Mouse (Mus musculus) heart, embryonic 14.5 days (tissue): ENCODE measurements at regions not wholly inside any gene's neighbourhood (a gene's known extent, or its start where the extent isn't known, plus 50 kb on each side); places are given as distances from the start of the nearest gene placed in this dataset.
A peak's percentile ranks its signal among the peaks of the same experiment; 100 is the strongest.

ENCODE experiments used
- ATAC-seq: fragments of 200-750 bp; cut with Nextera tagmentation; 2 replicates; pipeline ENCODE4 v1.8.0; 2017; ENCODE audit warnings: low read depth, moderate TSS enrichment; ENCODE audit not compliant: insufficient number of reproducible peaks, insufficient read depth, low FRiP score
- H3K27ac ChIP-seq, 2 experiments: fragments of 200-500 bp in 1 of 2; fragments of 300-500 bp in 1 of 2; sonication (generic) in 1 of 2; replicated peaks in 1 of 2; 2 replicates each; pipeline ENCODE4 v1.5.1; 2012 to 2014; ENCODE audit warnings: low read depth in 2 of 2, low read length in 2 of 2, control low read depth in 1 of 2, mild to moderate bottlenecking in 1 of 2, mixed read lengths in 1 of 2; ENCODE audit not compliant: control insufficient read depth in 1 of 2, insufficient read depth in 1 of 2
- H3K27me3 ChIP-seq: fragments of 300-500 bp; sonication (generic); 2 replicates; pipeline ENCODE4 v1.6.1; 2014; ENCODE audit warnings: mild to moderate bottlenecking, low read length, control low read depth; ENCODE audit not compliant: control insufficient read depth, insufficient read depth
- H3K36me3 ChIP-seq: fragments of 300-500 bp; sonication (generic); 2 replicates; pipeline ENCODE4 v1.6.1; 2014; ENCODE audit warnings: mild to moderate bottlenecking, control low read depth, low read length, mixed read lengths; ENCODE audit not compliant: control insufficient read depth, insufficient read depth
- H3K4me1 ChIP-seq, 2 experiments: fragments of 200-500 bp in 1 of 2; fragments of 300-500 bp in 1 of 2; sonication (generic) in 1 of 2; 2 replicates each; pipeline ENCODE4 v1.6.1; 2012 to 2014; ENCODE audit warnings: low read length in 2 of 2, control low read depth in 1 of 2, mixed read lengths in 1 of 2; ENCODE audit not compliant: control insufficient read depth in 2 of 2, insufficient read depth in 2 of 2
- H3K4me2 ChIP-seq: fragments of 300-500 bp; sonication (generic); 2 replicates; pipeline ENCODE4 v1.6.1; 2014; ENCODE audit warnings: mild to moderate bottlenecking, low read length
- H3K4me3 ChIP-seq, 2 experiments: fragments of 200-500 bp in 1 of 2; fragments of 300-500 bp in 1 of 2; sonication (generic) in 1 of 2; 2 replicates each; pipeline ENCODE4 v1.5.1; 2012 to 2014; ENCODE audit warnings: low read length in 2 of 2, mild to moderate bottlenecking in 2 of 2, control low read depth in 1 of 2, low read depth in 1 of 2, moderate library complexity in 1 of 2; ENCODE audit not compliant: control insufficient read depth in 1 of 2, insufficient read depth in 1 of 2
- H3K9ac ChIP-seq: fragments of 300-500 bp; sonication (generic); 2 replicates; pipeline ENCODE4 v1.6.1; 2014; ENCODE audit warnings: mild to moderate bottlenecking, low read length
- H3K9me3 ChIP-seq: fragments of 300-500 bp; sonication (generic); 2 replicates; pipeline ENCODE4 v1.6.1; 2016; ENCODE audit warnings: low read length, control low read depth; ENCODE audit not compliant: control insufficient read depth
- WGBS: fragments of 180-500 bp; shearing (Covaris S2); extraction: QIAGEN DNeasy Blood & Tissue Kit; methylation state at CpG from one replicate; pipeline ENCODE4 v1.1.7; 2014; 5-methylcytosine and 5-hydroxymethylcytosine counted together

GRCm38 (mm10) chr4:53386309-53386708 is 53.9 kb upstream of the Slc44a1 start:
- H3K36me3 ChIP-seq: no peaks in the 10 kb centered on the region
- H3K27ac ChIP-seq: no peak overlapping the region
- H3K4me3 ChIP-seq: no peak overlapping the region
- 0 out of 4 replicates have a peak, but pooled peaks cover 0 to 2% of the 10 kb centered on the region in 2 experiments for H3K4me1 ChIP-seq
- no peak; the same call in 1 of the 2 replicates for ATAC-seq
- no peaks in the 10 kb centered on the region for H3K9me3 ChIP-seq
- no peak overlapping the region for H3K9ac ChIP-seq
- H3K4me2 ChIP-seq: no peak overlapping the region
- H3K27me3 ChIP-seq: no peaks in the 10 kb centered on the region
- WGBS: 63% methylated on average over 8 of the region's 8 CpGs

- no peak overlapping the region for H3K27ac ChIP-seq
- no peaks in the 10 kb centered on the region for H3K27me3 ChIP-seq
- H3K9ac ChIP-seq: no peak overlapping the region
- ATAC-seq: no peak
- 0 out of 4 replicates have a peak, but pooled peaks cover 0 to 2% of the 10 kb centered on the region in 2 experiments for H3K4me1 ChIP-seq
- H3K36me3 ChIP-seq: no peaks in the 10 kb centered on the region
- WGBS: 20% methylated on average over 6 of the region's 6 CpGs
- H3K9me3 ChIP-seq: no peaks in the 10 kb centered on the region
- H3K4me3 ChIP-seq: no peak overlapping the region
- peak overlapping the region; percentile 51 for H3K4me2 ChIP-seq
Observed at GRCm38 (mm10) chr4:53384761-53385160, 55.5 kb upstream of the Slc44a1 start.

GRCm38 (mm10) chr4:53384104-53384503 is 56.1 kb upstream of the Slc44a1 start:
- H3K4me1 ChIP-seq: 0 out of 4 replicates have a peak, but pooled peaks cover 0 to 2% of the 10 kb centered on the region in 2 experiments
- no peak overlapping the region for H3K9ac ChIP-seq
- H3K4me3 ChIP-seq: no peak overlapping the region
- no peak overlapping the region for H3K4me2 ChIP-seq
- no peaks in the 10 kb centered on the region for H3K9me3 ChIP-seq
- WGBS: 61% methylated on average over 6 of the region's 6 CpGs
- no peaks in the 10 kb centered on the region for H3K27me3 ChIP-seq
- no peak overlapping the region for H3K27ac ChIP-seq
- H3K36me3 ChIP-seq: no peaks in the 10 kb centered on the region
- ATAC-seq: no peak

- no peak overlapping the region for H3K4me2 ChIP-seq
- H3K27ac ChIP-seq: no peak overlapping the region
- no peak overlapping the region for H3K4me3 ChIP-seq
- H3K9ac ChIP-seq: no peak overlapping the region
- no peaks in the 10 kb centered on the region for H3K27me3 ChIP-seq
- H3K9me3 ChIP-seq: no peaks in the 10 kb centered on the region
- no peaks in the 10 kb centered on the region for H3K36me3 ChIP-seq
- no peak for ATAC-seq
- WGBS: 75% methylated on average over 4 of the region's 4 CpGs
- 0 out of 4 replicates have a peak, but pooled peaks cover 0 to 2% of the 10 kb centered on the region in 2 experiments for H3K4me1 ChIP-seq
Observed at GRCm38 (mm10) chr4:53382012-53382411, 58.2 kb upstream of the Slc44a1 start.

- ATAC-seq: no peak
- no peak overlapping the region for H3K9ac ChIP-seq
- H3K27me3 ChIP-seq: no peaks in the 10 kb centered on the region
- 0 out of 4 replicates have a peak, but pooled peaks cover 0 to 1% of the 10 kb centered on the region in 2 experiments for H3K4me1 ChIP-seq
- H3K27ac ChIP-seq: no peak overlapping the region
- no peaks in the 10 kb centered on the region for H3K9me3 ChIP-seq
- WGBS: 68% methylated on average over 1 of the region's 1 CpGs
- no peak overlapping the region for H3K4me2 ChIP-seq
- H3K4me3 ChIP-seq: no peak overlapping the region
- H3K36me3 ChIP-seq: no peaks in the 10 kb centered on the region
Observed at GRCm38 (mm10) chr4:53379855-53380254, 60.4 kb upstream of the Slc44a1 start.

- Histone ChIP-seq H3K27ac (no peak overlapping the region), H3K4me1 (no peaks in the 10 kb centered on the region), H3K9ac (no peak overlapping the region), H3K36me3 (no peaks in the 10 kb centered on the region), H3K9me3 (no peaks in the 10 kb centered on the region), H3K4me3 (no peak overlapping the region), H3K27me3 (no peaks in the 10 kb centered on the region), H3K4me2 (no peak overlapping the region)
- 78% methylated on average over 4 of the region's 4 CpGs for WGBS
- ATAC-seq: no peak
Observed at GRCm38 (mm10) chr4:53376995-53377394, 63.2 kb upstream of the Slc44a1 start.

GRCm38 (mm10) chr4:53356374-53356773 is 83.8 kb upstream of the Slc44a1 start:
- Histone ChIP-seq H3K4me3 (no peak overlapping the region), H3K27ac (no peak overlapping the region), H3K9me3 (no peaks in the 10 kb centered on the region), H3K4me1 (peaks cover 0 to 2% of the 10 kb centered on the region in 2 experiments; a peak in 1 of 4 replicates), H3K4me2 (no peak overlapping the region), H3K36me3 (no peaks in the 10 kb centered on the region), H3K27me3 (no peaks in the 10 kb centered on the region), H3K9ac (no peak overlapping the region)
- ATAC-seq: no peak
- 65% methylated on average over 2 of the region's 2 CpGs for WGBS

- H3K27ac ChIP-seq: no peak overlapping the region
- no peak overlapping the region for H3K4me3 ChIP-seq
- no peak overlapping the region for H3K4me2 ChIP-seq
- peaks cover 0 to 2% of the 10 kb centered on the region in 2 experiments; a peak in 1 of 4 replicates for H3K4me1 ChIP-seq
- no peaks in the 10 kb centered on the region for H3K9me3 ChIP-seq
- H3K9ac ChIP-seq: no peak overlapping the region
- H3K27me3 ChIP-seq: no peaks in the 10 kb centered on the region
- no peak for ATAC-seq
- H3K36me3 ChIP-seq: no peaks in the 10 kb centered on the region
- 35% methylated on average over 5 of the region's 5 CpGs for WGBS
Observed at GRCm38 (mm10) chr4:53354961-53355360, 85.3 kb upstream of the Slc44a1 start.
